Mouse (Mus musculus) left cerebral cortex, postnatal 25 days (tissue): ENCODE results near the gene Rhof. TPM values are rescaled to one million over a fixed set of nuclear protein-coding genes. Genes with fewer than 3 reads are reported as not detected.

ENCODE experiments used
- DNase-seq, 2 experiments: peaks; one replicate each; pipeline ENCODE4 v3.0.0; 2022; ENCODE audit warnings: low spot score in 2 of 2, mixed read lengths in 1 of 2
- intact Hi-C: fragments of 180-260 bp; cut with DNase I; formaldehyde crosslinking; loops from one replicate; pipeline ENCODE4 v1.15.1; 2025
- total RNA-seq, 2 experiments: library from RNA; stranded (reverse); gene quantifications; 2 replicates each; pipeline ENCODE4 v1.2.3; 2021

Gene Rhof
- 10 to 100 TPM; 48.6 to 55.2 TPM for total RNA-seq

- DNase-seq = peak; percentile 87 to 93
- intact Hi-C loops = loop anchor here (1.0 to 5.0 kb wide), 4 partner anchors 16 to 70 kb away; no protein-coding TSS in a partner anchor
Observed at GRCm38 (mm10) chr5:123132308-123133071, at the start of gene Rhof. Rhof (minus strand) TSS chr5:123132692.

GRCm38 (mm10) chr5:123181536-123181935 is 49.0 kb upstream of the Rhof start:
- intact Hi-C loops = no loop called here
- DNase-seq = no peak

- intact Hi-C loops = no loop called here
- DNase-seq = no peak
Observed at GRCm38 (mm10) chr5:123180390-123180789, 47.9 kb upstream of the Rhof start.

GRCm38 (mm10) chr5:123178792-123179191 is 46.3 kb upstream of the Rhof start:
- intact Hi-C loops = loop anchor here (5.0 kb wide), 1 partner anchor 44 kb away; no protein-coding TSS in a partner anchor
- no peak for DNase-seq

DNA sequence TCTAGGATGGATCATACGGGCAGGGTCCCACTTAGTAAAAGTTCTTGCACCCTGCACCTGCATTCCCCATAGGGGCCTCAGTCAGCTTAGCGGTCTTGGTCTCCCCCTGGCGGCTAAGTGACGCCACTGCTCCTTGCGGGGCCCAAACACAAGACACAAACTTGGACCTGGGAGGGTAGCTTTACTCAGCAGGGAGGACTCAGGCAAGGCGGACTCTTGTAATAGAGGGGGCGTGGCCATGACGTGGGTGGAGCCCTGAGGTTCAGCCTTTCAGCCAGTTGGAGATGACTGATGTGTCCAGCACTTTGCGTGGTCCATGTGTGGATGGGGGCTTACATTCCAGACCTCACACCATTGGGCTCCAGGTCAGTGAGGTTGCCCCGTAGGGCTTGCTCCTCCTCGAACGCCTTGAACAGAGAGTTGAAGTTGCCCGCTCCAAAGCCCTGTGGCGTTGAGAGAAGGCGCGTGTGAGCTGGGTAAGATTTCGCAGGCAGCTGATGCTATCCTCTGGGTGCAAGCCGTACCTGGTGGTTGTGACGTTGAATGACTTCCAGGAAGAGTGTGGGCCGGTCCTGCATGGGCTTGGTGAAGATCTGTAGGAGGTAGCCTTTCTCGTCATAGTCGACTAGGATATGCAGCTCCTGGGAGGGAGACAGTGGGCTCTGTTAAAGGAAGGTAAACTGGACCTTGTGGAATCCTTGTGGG is 39.3 kb upstream of the Rhof start:
- intact Hi-C loops = loop anchor here (1.0 to 5.0 kb wide), 4 partner anchors 39 to 204 kb away; partner anchors contain the start of gene Rhof
- peak; percentile 77 to 82 for DNase-seq

GRCm38 (mm10) chr5:123170365-123170764 is 37.9 kb upstream of the Rhof start:
- intact Hi-C loops = loop anchor here (5.0 kb wide), 2 partner anchors 38 to 203 kb away; partner anchors contain the start of gene Rhof
- no peak for DNase-seq

DNA sequence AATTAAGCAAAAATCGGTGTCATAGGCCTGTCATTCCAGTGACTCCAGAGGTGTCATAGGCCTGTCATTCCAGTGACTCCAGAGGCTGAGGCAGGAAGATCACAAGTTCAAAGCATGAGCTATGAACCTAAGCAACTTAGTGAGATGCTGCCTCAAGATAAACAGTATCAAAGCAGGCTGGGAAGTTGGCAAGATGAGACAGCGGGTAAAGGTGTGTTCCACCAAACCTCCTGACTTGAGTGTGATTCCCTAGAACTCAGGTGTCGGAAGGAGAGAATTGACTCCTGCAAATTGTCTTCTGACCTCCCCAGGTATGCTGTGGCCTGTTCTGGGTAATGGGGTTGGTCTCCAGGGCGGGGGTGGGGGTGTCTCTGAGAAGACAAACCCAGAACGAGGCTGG is 36.8 kb upstream of the Rhof start, which contains the start of gene Psmd9:
Psmd9 (plus strand) TSS at position 130 of the 400 bp plus-strand sequence.
- no peak for DNase-seq
- intact Hi-C loops = no loop called here

- intact Hi-C loops = no loop called here
- no peak for DNase-seq
Observed at GRCm38 (mm10) chr5:123167591-123167990, 35.1 kb upstream of the Rhof start.

GRCm38 (mm10) chr5:123166437-123166836 is 33.9 kb upstream of the Rhof start:
- intact Hi-C loops = no loop called here
- no peak for DNase-seq

DNA sequence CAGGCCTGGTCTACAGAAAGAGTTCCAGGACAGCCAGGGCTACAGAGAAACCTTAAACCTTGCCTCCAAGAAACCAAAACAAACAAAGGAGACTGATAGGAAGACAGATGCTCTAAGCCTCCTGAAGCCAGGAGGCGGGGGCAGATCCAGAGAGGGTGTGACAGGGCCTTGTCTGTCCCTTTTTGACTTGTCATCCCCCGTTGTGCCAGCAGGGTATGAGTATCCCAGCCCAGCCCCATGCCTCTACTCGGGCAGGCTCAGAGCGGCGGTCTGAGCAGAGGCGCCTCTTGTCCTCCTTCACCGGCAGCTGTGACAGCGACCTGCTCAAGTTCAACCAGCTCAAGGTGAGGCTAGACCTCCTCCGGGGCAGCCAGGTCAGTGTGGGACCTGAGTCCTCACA is 30.4 kb upstream of the Rhof start:
- intact Hi-C loops = no loop called here
- DNase-seq = no peak

DNA sequence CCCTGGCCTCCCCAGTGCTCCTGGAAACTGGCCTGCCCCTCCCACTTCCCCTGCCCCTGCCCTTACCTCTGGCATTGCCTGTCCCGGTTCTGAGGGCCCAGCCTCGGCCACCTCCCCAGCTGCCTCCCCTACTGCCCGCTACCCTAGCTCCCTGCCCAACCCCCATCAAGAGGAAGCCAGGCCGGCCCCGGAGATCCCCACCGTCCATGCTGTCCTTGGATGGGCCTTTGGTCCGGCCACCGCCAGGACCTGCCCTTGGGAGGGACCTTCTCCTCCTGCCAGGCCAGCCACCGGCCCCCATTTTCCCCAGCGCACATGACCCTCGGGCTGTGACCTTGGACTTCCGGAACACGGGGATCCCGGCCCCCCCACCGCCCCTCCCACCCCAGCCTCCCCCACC is 27.8 kb upstream of the Rhof start:
- DNase-seq = no peak
- intact Hi-C loops = no loop called here

DNA sequence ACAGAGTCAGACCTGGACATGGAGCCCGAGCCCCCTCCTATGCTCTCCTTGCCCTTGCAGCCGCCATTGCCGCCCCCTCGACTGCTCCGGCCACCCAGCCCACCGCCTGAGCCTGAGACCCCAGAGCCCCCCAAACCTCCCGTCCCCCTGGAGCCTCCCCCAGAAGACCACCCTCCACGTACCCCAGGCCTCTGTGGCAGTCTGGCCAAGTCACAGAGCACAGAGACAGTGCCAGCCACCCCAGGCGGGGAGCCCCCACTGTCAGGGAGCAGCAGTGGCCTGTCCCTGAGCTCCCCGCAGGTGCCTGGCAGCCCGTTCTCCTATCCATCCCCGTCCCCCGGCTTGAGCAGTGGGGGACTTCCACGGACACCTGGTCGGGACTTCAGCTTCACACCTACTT is 27.4 kb upstream of the Rhof start:
- no peak for DNase-seq
- intact Hi-C loops = no loop called here

GRCm38 (mm10) chr5:123159446-123159845 is 27.0 kb upstream of the Rhof start:
- DNase-seq = no peak
- intact Hi-C loops = no loop called here

DNA sequence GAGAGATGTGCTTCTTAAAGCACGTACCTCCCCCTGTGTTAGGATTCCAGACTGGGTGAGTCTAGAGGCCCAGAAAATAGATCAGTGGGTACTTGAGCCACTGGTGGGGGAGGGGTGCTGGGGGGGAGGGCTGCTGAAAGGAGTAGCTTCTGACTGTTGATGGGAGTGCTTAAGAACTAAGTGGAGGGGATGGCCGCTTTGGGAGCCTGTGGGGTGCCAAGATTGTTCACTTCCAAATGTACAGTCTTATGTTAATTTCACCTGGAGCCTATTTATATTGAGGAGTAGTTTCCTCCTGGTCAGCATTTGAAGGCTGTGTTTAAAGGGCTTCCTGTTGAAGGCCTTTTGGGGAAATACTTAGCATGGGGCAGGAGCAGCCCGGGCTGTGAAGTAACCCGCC is 25.5 kb upstream of the Rhof start:
- intact Hi-C loops = no loop called here
- no peak for DNase-seq

- intact Hi-C loops = no loop called here
- no peak for DNase-seq
Observed at GRCm38 (mm10) chr5:123156763-123157162, 24.3 kb upstream of the Rhof start.

DNA sequence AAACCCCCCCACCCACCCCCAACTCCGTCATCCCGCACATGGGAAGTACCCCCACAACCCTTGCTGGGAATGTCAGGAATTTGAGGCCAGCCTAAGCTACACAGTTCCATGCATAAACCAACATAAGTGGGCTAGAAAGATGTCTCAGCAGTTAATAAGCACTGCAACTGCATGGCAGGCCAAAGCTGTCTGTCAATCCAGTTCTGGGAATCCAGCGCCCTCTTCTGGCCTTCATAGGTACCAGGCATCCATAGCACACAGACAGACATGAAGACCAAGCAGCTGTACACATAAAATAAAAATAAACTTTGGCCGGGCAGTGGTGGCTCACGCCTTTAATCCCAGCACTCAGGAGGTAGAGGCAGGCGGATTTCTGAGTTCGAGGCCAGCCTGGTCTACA is 22.9 kb upstream of the Rhof start:
- intact Hi-C loops = no loop called here

DNA sequence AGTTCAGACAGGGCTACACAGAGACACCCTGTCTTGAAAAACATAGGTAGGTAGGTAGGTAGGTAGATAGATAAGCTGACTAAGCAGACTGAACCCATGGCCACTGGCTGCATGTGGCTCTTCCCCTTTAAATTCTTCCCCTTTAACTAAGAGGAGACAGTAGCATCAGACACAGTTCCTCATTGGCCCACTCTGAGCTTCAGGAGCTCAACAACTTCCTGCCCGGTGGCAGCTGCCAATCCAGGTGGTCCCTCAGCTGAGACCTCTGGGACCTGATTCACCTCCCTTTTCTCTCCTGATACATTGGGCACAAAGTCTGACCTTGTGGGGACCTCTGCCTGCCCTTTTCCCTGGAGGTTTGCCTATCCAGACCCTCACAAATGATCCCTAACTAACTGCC is 20.4 kb upstream of the Rhof start:
- DNase-seq = no peak
- intact Hi-C loops = no loop called here

More for the DNA sequence above, 22.9 kb upstream of the Rhof start:
- DNase-seq = peak in 1 of 2 experiments; percentile 68

- intact Hi-C loops = no loop called here
- no peak for DNase-seq
Observed at GRCm38 (mm10) chr5:123151707-123152362, 19.3 kb upstream of the Rhof start.

- peak in 1 of 2 experiments; percentile 36 for DNase-seq
- intact Hi-C loops = no loop called here
Observed at GRCm38 (mm10) chr5:123151077-123151476, 18.6 kb upstream of the Rhof start.

DNA sequence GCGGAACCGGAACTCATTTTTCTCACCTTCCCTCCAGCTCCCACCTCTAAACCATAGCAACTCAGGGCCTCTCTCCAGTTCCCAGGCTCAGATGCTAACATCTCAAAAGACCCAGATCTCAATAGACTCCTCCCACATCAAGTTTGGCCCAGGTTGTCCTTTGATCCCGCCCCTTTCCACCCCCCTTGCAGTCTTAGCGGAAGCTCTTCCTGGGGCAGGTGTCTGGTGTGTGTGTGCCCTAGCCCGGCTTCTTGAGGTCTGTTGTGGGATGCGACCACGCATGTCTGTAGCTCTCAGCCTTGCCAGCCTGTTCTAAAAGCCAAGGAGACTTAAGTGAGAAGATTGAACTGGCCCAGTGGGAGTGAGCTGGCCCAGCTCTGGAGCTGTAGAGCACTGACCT is 18.1 kb upstream of the Rhof start:
- intact Hi-C loops = no loop called here

More for the DNA sequence above, 18.1 kb upstream of the Rhof start:
- DNase-seq = no peak
